Mouse (Mus musculus): Measurements from ENCODE around the gene Riox1. TPM values are rescaled to one million over a fixed set of nuclear protein-coding genes. Genes with fewer than 3 reads are reported as not detected.

Riox1 gene
- total RNA-seq, 2 experiments from 2014 or later, result 15.9 to 16.7 TPM

Other genes with a start within 250 kb of the Riox1 start
- 1 to 10 TPM; 2.8 to 6.0 TPM for gene Papln, start 187.0 kb upstream of the Riox1 start, total RNA-seq (2021)
- 10 to 100 TPM; 46.9 to 48.3 TPM for gene Numb, start 28.7 kb upstream of the Riox1 start, total RNA-seq (2021)
- not detected for gene Heatr4, start 34.2 kb downstream of the Riox1 start, total RNA-seq (2021)
- gene Acot2, start 37.3 kb downstream of the Riox1 start, total RNA-seq (2021), result 10 to 100 TPM; 31.3 to 32.8 TPM
- gene Acot1, start 58.9 kb downstream of the Riox1 start, total RNA-seq (2021), result 10 to 100 TPM; 21.4 to 36.5 TPM
- 1 to 10 TPM; 3.7 to 6.4 TPM for gene Acot4, start 87.8 kb downstream of the Riox1 start, total RNA-seq (2021)
- not detected for gene Gm49366, start 88.3 kb downstream of the Riox1 start, total RNA-seq (2021)
- 1 to 10 TPM; 1.5 to 2.4 TPM for gene Acot3, start 101.5 kb downstream of the Riox1 start, total RNA-seq (2021)
- gene Acot5, start 118.7 kb downstream of the Riox1 start, total RNA-seq (2021), result under 1 TPM; 0.25 TPM
- 1 to 10 TPM; 5.8 to 6.2 TPM for gene Acot6, start 150.0 kb downstream of the Riox1 start, total RNA-seq (2021)
- 10 to 100 TPM; 17.6 to 18.2 TPM for gene Dnal1, start 163.8 kb downstream of the Riox1 start, total RNA-seq (2021)
- 1 to 10 TPM in 1 of 2 experiments, under 1 TPM in 1; 0.92 to 1.0 TPM for gene Pnma1, start 197.9 kb downstream of the Riox1 start, total RNA-seq (2021)

Data from adrenal gland, postnatal 4 days (tissue).